In genomic region chr14:12574336-12574735, GRCm38 (mm10) we compare ENCODE assay signal across 11 mouse cellular contexts.
"Had no signal": no experiment of that assay in that cellular context is flagged by ENCODE, and none has a peak within 500 bp of the region (broad histone marks: within the 10 kb centered on the region; RNA-seq: fewer than 3 reads in every experiment).

No protein-coding gene starts in this region.

- H3K27ac ChIP-seq: kidney, postnatal 0 days; limb, embryonic 12.5 days; liver, embryonic 13.5 days; lung, embryonic 15.5 days; macrophage; midbrain, embryonic 12.5 days; neural tube, embryonic 15.5 days had no signal

- H3K9ac ChIP-seq: limb, embryonic 12.5 days; liver, embryonic 13.5 days; liver, postnatal 0 days; lung, embryonic 15.5 days; midbrain, embryonic 12.5 days; neural tube, embryonic 15.5 days had no signal

- H3K4me2 ChIP-seq: limb, embryonic 12.5 days; liver, embryonic 13.5 days; lung, embryonic 15.5 days; midbrain, embryonic 12.5 days; neural tube, embryonic 15.5 days had no signal

- H3K36me3 ChIP-seq: limb, embryonic 12.5 days; liver, embryonic 13.5 days; lung, embryonic 15.5 days; midbrain, embryonic 12.5 days; neural tube, embryonic 15.5 days had no signal

- ATAC-seq: liver, postnatal 0 days had no signal

- H3K4me1 ChIP-seq: limb, embryonic 12.5 days; liver, embryonic 13.5 days; lung, embryonic 15.5 days; midbrain, embryonic 12.5 days had no signal

- H3K4me3 ChIP-seq: limb, embryonic 12.5 days; liver, embryonic 13.5 days; lung, embryonic 15.5 days; megakaryocyte, embryonic 14.5 days; midbrain, embryonic 12.5 days; neural tube, embryonic 15.5 days had no signal

- H3K9me3 ChIP-seq: limb, embryonic 12.5 days; liver, embryonic 13.5 days; lung, embryonic 15.5 days; megakaryocyte, embryonic 14.5 days; midbrain, embryonic 12.5 days; neural tube, embryonic 15.5 days had no signal

- DNase-seq: kidney, adult 11 months; liver, embryonic 13.5 days; thymus, postnatal 36 days had no signal

- H3K27me3 ChIP-seq: limb, embryonic 12.5 days; liver, embryonic 13.5 days; lung, embryonic 15.5 days; megakaryocyte, embryonic 14.5 days; midbrain, embryonic 12.5 days; neural tube, embryonic 15.5 days had no signal
